Mouse (Mus musculus) adrenal gland, adult 8-10 months (tissue): ENCODE results near the gene Trp53i11. TPM values are rescaled to one million over a fixed set of nuclear protein-coding genes. Genes with fewer than 3 reads are reported as not detected.
A peak's percentile ranks its signal among the peaks of the same experiment; 100 is the strongest.

ENCODE experiments used
- DNase-seq: peaks from one replicate; pipeline ENCODE4 v3.0.0; 2022
- total RNA-seq, 4 experiments: library from RNA; stranded (reverse); gene quantifications; 2 replicates each; pipeline ENCODE4 v1.2.4; 2022

Gene Trp53i11
- total RNA-seq, 4 experiments from 2014 or later, result 87.6 to 148 (median 97.6) TPM

- no peak for DNase-seq
Measured at GRCm38 (mm10) chr2:93172460-93172859, 14.9 kb upstream of the Trp53i11 start.

- no peak for DNase-seq
Measured at GRCm38 (mm10) chr2:93174159-93174558, 13.2 kb upstream of the Trp53i11 start.

- DNase-seq, result no peak
Measured at GRCm38 (mm10) chr2:93175278-93175677, 12.1 kb upstream of the Trp53i11 start.

- no peak for DNase-seq
Measured at GRCm38 (mm10) chr2:93175721-93176120, 11.6 kb upstream of the Trp53i11 start.

GRCm38 (mm10) chr2:93176193-93176798, 11.1 kb upstream of the Trp53i11 start:
- no peak for DNase-seq

GRCm38 (mm10) chr2:93176871-93177667, 10.3 kb upstream of the Trp53i11 start:
- DNase-seq, result no peak

GRCm38 (mm10) chr2:93177668-93178312, 9.6 kb upstream of the Trp53i11 start:
- DNase-seq, result no peak

- DNase-seq, result no peak
Measured at GRCm38 (mm10) chr2:93178313-93178677, 9.1 kb upstream of the Trp53i11 start.

- DNase-seq, result no peak
Measured at GRCm38 (mm10) chr2:93179603-93180002, 7.7 kb upstream of the Trp53i11 start.

GRCm38 (mm10) chr2:93180077-93180844, 7.1 kb upstream of the Trp53i11 start:
- no peak for DNase-seq

GRCm38 (mm10) chr2:93182859-93183258, 4.5 kb upstream of the Trp53i11 start:
- no peak for DNase-seq

GRCm38 (mm10) chr2:93188020-93188760, 842 bp downstream of the Trp53i11 start:
- no peak for DNase-seq

- no peak for DNase-seq
Measured at GRCm38 (mm10) chr2:93188761-93189458, 1.6 kb downstream of the Trp53i11 start.

GRCm38 (mm10) chr2:93190771-93191487, 3.6 kb downstream of the Trp53i11 start:
- peak; percentile 90 for DNase-seq

GRCm38 (mm10) chr2:93191488-93192181, 4.3 kb downstream of the Trp53i11 start:
- no peak for DNase-seq

- no peak for DNase-seq
Measured at GRCm38 (mm10) chr2:93192182-93192560, 4.8 kb downstream of the Trp53i11 start.

- DNase-seq, result no peak
Measured at GRCm38 (mm10) chr2:93192671-93193080, 5.3 kb downstream of the Trp53i11 start.

GRCm38 (mm10) chr2:93193806-93194205, 6.5 kb downstream of the Trp53i11 start:
- no peak for DNase-seq

GRCm38 (mm10) chr2:93198846-93199245, 11.5 kb downstream of the Trp53i11 start:
- peak; percentile 83 for DNase-seq

- peak; percentile 64 for DNase-seq
Measured at GRCm38 (mm10) chr2:93199531-93199974, 12.2 kb downstream of the Trp53i11 start.
